Mouse (Mus musculus) CH12.LX (cell line): ENCODE results near the gene Spata9.

Experiments used
- CHD1 ChIP-seq: IDR thresholded peaks from 2 replicates; pipeline ENCODE4 v1.6.1; 2012; ENCODE audit warnings: low read depth, low read length, improper control_type of control experiment, inconsistent platforms
- CHD2 ChIP-seq: IDR thresholded peaks from 2 replicates; pipeline ENCODE4 v1.6.1; 2011; ENCODE audit warnings: low read length, improper control_type of control experiment
- CTCF ChIP-seq, 2 experiments: IDR thresholded peaks in 1 of 2; conservative IDR thresholded peaks in 1 of 2; 2 replicates each; pipeline ENCODE4 v1.5.1; 2011 to 2012; ENCODE audit warnings: low read depth in 2 of 2, low read length in 2 of 2, improper control_type of control experiment in 1 of 2, inconsistent platforms in 1 of 2, mild to moderate bottlenecking in 1 of 2, moderate library complexity in 1 of 2
- E2F4 ChIP-seq: IDR thresholded peaks from 2 replicates; pipeline ENCODE4 v1.6.1; 2011; ENCODE audit warnings: low read depth, low read length, improper control_type of control experiment; ENCODE audit not compliant: insufficient replicate concordance
- EP300 ChIP-seq: IDR thresholded peaks from 2 replicates; pipeline ENCODE4 v1.6.1; 2011; ENCODE audit warnings: low read length, improper control_type of control experiment
- IRF4 ChIP-seq: IDR thresholded peaks from 2 replicates; pipeline ENCODE4 v1.6.1; 2014; ENCODE audit warnings: low read depth, mild to moderate bottlenecking, inconsistent platforms, low read length, improper control_type of control experiment
- MAFK ChIP-seq: IDR thresholded peaks from 2 replicates; pipeline ENCODE4 v1.6.1; 2011; ENCODE audit warnings: low read length, improper control_type of control experiment; ENCODE audit not compliant: insufficient replicate concordance
- MXI1 ChIP-seq: IDR thresholded peaks from 2 replicates; pipeline ENCODE4 v1.6.1; 2011; ENCODE audit warnings: mild to moderate bottlenecking, low read depth, low read length, improper control_type of control experiment
- MYC ChIP-seq: IDR thresholded peaks from 2 replicates; pipeline ENCODE4 v1.6.1; 2011; ENCODE audit warnings: low read depth, mild to moderate bottlenecking, improper control_type of control experiment, low read length
- NELFE ChIP-seq: IDR thresholded peaks from 2 replicates; pipeline ENCODE4 v1.6.1; 2011; ENCODE audit warnings: low read depth, low read length, improper control_type of control experiment
- POLR2A ChIP-seq: IDR thresholded peaks from 2 replicates; pipeline ENCODE4 v1.6.1; 2011; ENCODE audit warnings: low read depth, mild to moderate bottlenecking, improper control_type of control experiment, low read length
- SIN3A ChIP-seq: IDR thresholded peaks from 2 replicates; pipeline ENCODE4 v1.6.1; 2012; ENCODE audit warnings: low read length, improper control_type of control experiment, inconsistent platforms
- ZC3H11A ChIP-seq: IDR thresholded peaks from 2 replicates; pipeline ENCODE4 v1.6.1; 2012; ENCODE audit warnings: low read depth, mild to moderate bottlenecking, inconsistent platforms, low read length, improper control_type of control experiment
- ZKSCAN1 ChIP-seq: IDR thresholded peaks from 2 replicates; pipeline ENCODE4 v1.6.1; 2012; ENCODE audit warnings: low read depth, inconsistent platforms, low read length, improper control_type of control experiment, borderline replicate concordance

GRCm38 (mm10) chr13:75942731-75943130 is 24.2 kb upstream of the Spata9 start:
- TF ChIP-seq MXI1, result no peak
- TF ChIP-seq CHD2, result no peak
- TF ChIP-seq POLR2A, result no peak
- TF ChIP-seq E2F4, result no peak
- TF ChIP-seq ZC3H11A, result no peak
- TF ChIP-seq EP300, result no peak
- no peak for TF ChIP-seq IRF4
- no peak for TF ChIP-seq CTCF (conservative IDR thresholded peaks at IDR 0.05 in 1 of 2, IDR thresholded peaks at IDR 0.05 in 1 of 2; ENCODE audit: low read depth in 2 of 2, low read length in 2 of 2)
- TF ChIP-seq SIN3A, result no peak
- no peak for TF ChIP-seq CHD1
- no peak for TF ChIP-seq MYC
- no peak for TF ChIP-seq NELFE
- TF ChIP-seq ZKSCAN1, result no peak
- TF ChIP-seq MAFK, result no peak
